Mouse (Mus musculus): ENCODE results near the gene Pigw. TPM values are rescaled to one million over a fixed set of nuclear protein-coding genes. Genes with fewer than 3 reads are reported as not detected.
A peak's percentile ranks its signal among the peaks of the same experiment; 100 is the strongest.

The Pigw gene
- polyA plus RNA-seq, 1 experiment from 2014 or later: 1.3 TPM

GRCm38 (mm10) chr11:84868786-84869259 is 11.3 kb downstream of the Pigw start:
- no peak for TF ChIP-seq CTCF (IDR thresholded peaks at IDR 0.05; ENCODE audit: low read depth)
- Histone ChIP-seq H3K9ac (ENCODE audit: low read depth, low read length) (peak overlapping the region; percentile 79), H3K36me3 (ENCODE audit: control insufficient read depth, insufficient read depth) (no peaks in the 10 kb centered on the region), H3K27me3 (replicated peaks; ENCODE audit: control insufficient read depth, insufficient read depth, low read length) (no peaks in the 10 kb centered on the region), H3K27ac (ENCODE audit: low read depth, low read length) (peak overlapping the region; percentile 100), H3K4me3 (ENCODE audit: low read depth, low read length) (peak overlapping the region; percentile 68), H3K9me3 (ENCODE audit: control insufficient read depth) (no peaks in the 10 kb centered on the region), H3K4me1 (replicated peaks; ENCODE audit: control insufficient read depth, insufficient read depth, low read length) (no peaks in the 10 kb centered on the region), H3K4me2 (replicated peaks; ENCODE audit: low read depth) (peak overlapping the region; percentile 71)
- WGBS: 2% methylated on average over 7 of the region's 7 CpGs
- ATAC-seq: no peak

- H3K27me3 ChIP-seq (replicated peaks; ENCODE audit: control insufficient read depth, insufficient read depth, low read length): no peaks in the 10 kb centered on the region
- H3K9me3 ChIP-seq (ENCODE audit: control insufficient read depth): no peaks in the 10 kb centered on the region
- TF ChIP-seq CTCF (IDR thresholded peaks at IDR 0.05; ENCODE audit: low read depth): no peak
- H3K4me3 ChIP-seq (ENCODE audit: low read depth, low read length): peak overlapping the region; percentile 18
- no peaks in the 10 kb centered on the region for H3K36me3 ChIP-seq (ENCODE audit: control insufficient read depth, insufficient read depth)
- WGBS: 46% methylated on average over 2 of the region's 2 CpGs
- no peak for ATAC-seq
- H3K9ac ChIP-seq (ENCODE audit: low read depth, low read length): no peak overlapping the region; the same call in 1 of the 2 replicates
- H3K4me1 ChIP-seq (replicated peaks; ENCODE audit: control insufficient read depth, insufficient read depth, low read length): no peaks in the 10 kb centered on the region
- H3K27ac ChIP-seq (ENCODE audit: low read depth, low read length): no peak overlapping the region
- peak overlapping the region; percentile 71 for H3K4me2 ChIP-seq (replicated peaks; ENCODE audit: low read depth)
Measured at GRCm38 (mm10) chr11:84867586-84867985, 12.5 kb downstream of the Pigw start.

DNA sequence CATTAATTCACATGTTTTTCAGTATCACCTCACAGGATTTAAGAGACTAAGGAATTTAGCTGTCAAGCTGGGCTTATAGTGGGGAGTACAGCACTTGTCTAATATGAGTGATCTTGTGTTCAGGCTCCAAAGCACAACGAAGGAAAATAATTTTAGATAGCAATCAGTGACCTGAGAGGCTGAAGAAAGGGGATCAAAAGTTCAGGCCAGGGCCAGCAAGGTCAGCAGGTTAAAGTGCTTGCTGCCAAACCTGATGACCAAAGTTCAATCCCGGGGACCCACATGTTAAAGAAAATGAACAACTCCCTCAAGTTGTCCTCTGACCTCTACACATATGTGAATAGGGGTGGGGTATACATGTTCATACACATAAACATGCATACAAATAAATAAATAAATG is 14.8 kb downstream of the Pigw start:
- 32% methylated on average over 2 of the region's 2 CpGs for WGBS
- H3K9ac ChIP-seq (ENCODE audit: low read depth, low read length): no peak overlapping the region
- H3K9me3 ChIP-seq (ENCODE audit: control insufficient read depth): no peaks in the 10 kb centered on the region
- H3K36me3 ChIP-seq (ENCODE audit: control insufficient read depth, insufficient read depth): peaks cover 12% of the 10 kb centered on the region; the same call in 1 of the 2 replicates
- no peaks in the 10 kb centered on the region for H3K27me3 ChIP-seq (replicated peaks; ENCODE audit: control insufficient read depth, insufficient read depth, low read length)
- no peak overlapping the region for H3K4me3 ChIP-seq (ENCODE audit: low read depth, low read length)
- no peak overlapping the region for H3K27ac ChIP-seq (ENCODE audit: low read depth, low read length)
- H3K4me2 ChIP-seq (replicated peaks; ENCODE audit: low read depth): no peak overlapping the region
- no peak for TF ChIP-seq CTCF (IDR thresholded peaks at IDR 0.05; ENCODE audit: low read depth)
- no peak for ATAC-seq
- no peaks in the 10 kb centered on the region for H3K4me1 ChIP-seq (replicated peaks; ENCODE audit: control insufficient read depth, insufficient read depth, low read length)

- Histone ChIP-seq H3K9me3 (ENCODE audit: control insufficient read depth) (no peaks in the 10 kb centered on the region), H3K27ac (ENCODE audit: low read depth, low read length) (no peak overlapping the region), H3K27me3 (replicated peaks; ENCODE audit: control insufficient read depth, insufficient read depth, low read length) (no peaks in the 10 kb centered on the region), H3K9ac (ENCODE audit: low read depth, low read length) (no peak overlapping the region), H3K36me3 (ENCODE audit: control insufficient read depth, insufficient read depth) (peaks cover 61% of the 10 kb centered on the region), H3K4me1 (replicated peaks; ENCODE audit: control insufficient read depth, insufficient read depth, low read length) (no peaks in the 10 kb centered on the region), H3K4me3 (ENCODE audit: low read depth, low read length) (no peak overlapping the region), H3K4me2 (replicated peaks; ENCODE audit: low read depth) (no peak overlapping the region)
- no peak for ATAC-seq
- TF ChIP-seq CTCF (IDR thresholded peaks at IDR 0.05; ENCODE audit: low read depth): no peak
- WGBS: 90% methylated on average over 6 of the region's 6 CpGs
Measured at GRCm38 (mm10) chr11:84855285-84855684, 24.8 kb downstream of the Pigw start.

- no peaks in the 10 kb centered on the region for H3K27me3 ChIP-seq (replicated peaks; ENCODE audit: control insufficient read depth, insufficient read depth, low read length)
- no peak overlapping the region for H3K9ac ChIP-seq (ENCODE audit: low read depth, low read length)
- 89% methylated on average over 7 of the region's 7 CpGs for WGBS
- ATAC-seq: no peak
- H3K9me3 ChIP-seq (ENCODE audit: control insufficient read depth): no peaks in the 10 kb centered on the region
- H3K4me3 ChIP-seq (ENCODE audit: low read depth, low read length): no peak overlapping the region
- peaks cover 46% of the 10 kb centered on the region for H3K36me3 ChIP-seq (ENCODE audit: control insufficient read depth, insufficient read depth)
- H3K27ac ChIP-seq (ENCODE audit: low read depth, low read length): no peak overlapping the region
- no peaks in the 10 kb centered on the region for H3K4me1 ChIP-seq (replicated peaks; ENCODE audit: control insufficient read depth, insufficient read depth, low read length)
- H3K4me2 ChIP-seq (replicated peaks; ENCODE audit: low read depth): no peak overlapping the region
- no peak for TF ChIP-seq CTCF (IDR thresholded peaks at IDR 0.05; ENCODE audit: low read depth)
Measured at GRCm38 (mm10) chr11:84847475-84848090, 32.5 kb downstream of the Pigw start.

DNA sequence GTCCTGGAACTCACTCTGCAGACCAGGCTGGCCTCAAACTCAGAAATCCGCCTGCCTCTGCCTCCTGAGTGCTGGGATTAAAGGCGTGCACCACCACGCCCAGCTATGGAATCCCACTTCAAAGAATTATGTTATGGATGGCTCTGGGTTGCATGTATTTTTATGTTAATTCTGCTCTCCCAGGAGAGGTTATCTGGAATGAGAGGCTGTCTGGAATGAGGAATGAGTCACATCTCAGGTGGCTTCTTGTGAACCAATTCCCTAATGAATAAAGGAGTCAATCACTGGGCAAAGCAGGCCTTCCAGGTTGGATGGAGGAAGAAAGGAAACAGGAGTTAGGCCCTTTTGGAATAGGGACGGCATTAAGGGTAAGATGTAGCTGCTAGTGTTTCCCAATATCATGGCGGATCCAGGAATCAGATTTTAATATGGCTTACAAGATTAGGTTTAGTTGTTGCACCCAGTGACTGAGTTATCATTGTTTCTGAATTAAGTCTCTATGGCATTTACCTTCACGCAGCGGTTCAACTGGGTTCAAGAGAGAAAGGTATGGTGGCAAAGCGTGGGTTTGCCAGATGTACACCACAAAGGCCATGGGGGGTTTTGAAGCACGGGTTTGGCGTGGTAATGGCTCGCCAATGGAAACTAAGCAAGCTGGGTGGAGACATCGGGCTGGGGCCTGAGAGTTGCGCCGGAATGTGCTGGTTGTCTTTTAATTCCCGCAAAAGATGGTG is 33.2 kb downstream of the Pigw start:
- ATAC-seq: no peak
- peaks cover 41% of the 10 kb centered on the region for H3K36me3 ChIP-seq (ENCODE audit: control insufficient read depth, insufficient read depth)
- no peaks in the 10 kb centered on the region for H3K9me3 ChIP-seq (ENCODE audit: control insufficient read depth)
- H3K4me2 ChIP-seq (replicated peaks; ENCODE audit: low read depth): no peak overlapping the region
- H3K27me3 ChIP-seq (replicated peaks; ENCODE audit: control insufficient read depth, insufficient read depth, low read length): no peaks in the 10 kb centered on the region
- no peak for TF ChIP-seq CTCF (IDR thresholded peaks at IDR 0.05; ENCODE audit: low read depth)
- no peak overlapping the region for H3K27ac ChIP-seq (ENCODE audit: low read depth, low read length)
- H3K4me1 ChIP-seq (replicated peaks; ENCODE audit: control insufficient read depth, insufficient read depth, low read length): no peaks in the 10 kb centered on the region
- no peak overlapping the region for H3K4me3 ChIP-seq (ENCODE audit: low read depth, low read length)
- no peak overlapping the region for H3K9ac ChIP-seq (ENCODE audit: low read depth, low read length)
- 95% methylated on average over 15 of the region's 15 CpGs for WGBS
